Mouse (Mus musculus) liver, embryonic 11.5 days (tissue): ENCODE measurements around the gene Tmem104. TPM values are rescaled to one million over a fixed set of nuclear protein-coding genes. Genes with fewer than 3 reads are reported as not detected.

Experiments
- ATAC-seq: fragments of 200-750 bp; cut with Nextera tagmentation; replicated peaks from 2 replicates; pipeline ENCODE4 v1.8.0; 2017; ENCODE audit warnings: moderate number of reproducible peaks, mild to moderate bottlenecking, moderate TSS enrichment, moderate library complexity; ENCODE audit not compliant: low FRiP score
- DNase-seq: peaks from one replicate; pipeline ENCODE4 v3.0.0-alpha.2; 2017; ENCODE audit warnings: low spot score
- H3K27ac ChIP-seq: fragments of 300-500 bp; sonication (generic); 2 replicates; pipeline ENCODE4 v1.5.1; 2014; ENCODE audit warnings: mild to moderate bottlenecking, low read depth, low read length, control low read depth
- H3K27me3 ChIP-seq: fragments of 300-500 bp; sonication (generic); replicated peaks from 2 replicates; pipeline ENCODE4 v1.6.1; 2014; ENCODE audit warnings: low read length, mixed read lengths; ENCODE audit not compliant: control insufficient read depth, insufficient read depth
- H3K36me3 ChIP-seq: fragments of 300-500 bp; sonication (generic); 2 replicates; pipeline ENCODE4 v1.6.1; 2014; ENCODE audit warnings: mild to moderate bottlenecking, low read length, moderate library complexity, mixed read lengths; ENCODE audit not compliant: control insufficient read depth, insufficient read depth
- H3K4me1 ChIP-seq: fragments of 300-500 bp; sonication (generic); replicated peaks from 2 replicates; pipeline ENCODE4 v1.6.1; 2014; ENCODE audit warnings: low read length, mixed read lengths; ENCODE audit not compliant: control insufficient read depth, insufficient read depth
- H3K4me2 ChIP-seq: fragments of 300-500 bp; sonication (generic); 2 replicates; pipeline ENCODE4 v1.6.1; 2014; ENCODE audit warnings: mild to moderate bottlenecking, control low read depth, moderate library complexity
- H3K4me3 ChIP-seq: fragments of 300-500 bp; sonication (generic); 2 replicates; pipeline ENCODE4 v1.5.1; 2014; ENCODE audit warnings: low read depth, low read length, control low read depth
- H3K9ac ChIP-seq: fragments of 300-500 bp; sonication (generic); 2 replicates; pipeline ENCODE4 v1.6.1; 2014; ENCODE audit warnings: low read depth, low read length, control low read depth
- H3K9me3 ChIP-seq: fragments of 300-500 bp; sonication (generic); 2 replicates; pipeline ENCODE4 v1.6.1; 2016; ENCODE audit warnings: low read length, inconsistent platforms, mixed read lengths; ENCODE audit not compliant: control insufficient read depth
- WGBS: fragments of 180-500 bp; shearing (Covaris S2); extraction: QIAGEN DNeasy Blood & Tissue Kit; methylation state at CpG from one replicate; pipeline ENCODE4 v1.1.7; 2014; 5-methylcytosine and 5-hydroxymethylcytosine counted together
- polyA plus RNA-seq: library from polyadenylated mRNA; unstranded; fragments of >200 nt; fragmentation: Nextera tagmentation; extraction: Ambion mirVana; gene quantifications from 2 replicates; pipeline ENCODE4 v1.2.1, GENCODE M21; 2014

The Tmem104 gene
- polyA plus RNA-seq, 1 experiment from 2014 or later = 10.8 TPM

GRCm38 (mm10) chr11:115173549-115174339 lies 13.5 kb upstream of the Tmem104 start:
- H3K9me3 ChIP-seq = no peaks in the 10 kb centered on the region
- peak overlapping the region; percentile 10; the same call in 1 of the 2 replicates for H3K4me3 ChIP-seq
- peaks cover 59% of the 10 kb centered on the region for H3K4me1 ChIP-seq
- H3K27ac ChIP-seq = no peak overlapping the region
- no peak overlapping the region for H3K9ac ChIP-seq
- DNase-seq = no peak
- WGBS = 16% methylated on average over 16 of the region's 16 CpGs
- H3K27me3 ChIP-seq = no peaks in the 10 kb centered on the region
- H3K4me2 ChIP-seq = peak overlapping the region; percentile 45
- ATAC-seq = no peak
- H3K36me3 ChIP-seq = no peaks in the 10 kb centered on the region; the same call in 1 of the 2 replicates

DNA sequence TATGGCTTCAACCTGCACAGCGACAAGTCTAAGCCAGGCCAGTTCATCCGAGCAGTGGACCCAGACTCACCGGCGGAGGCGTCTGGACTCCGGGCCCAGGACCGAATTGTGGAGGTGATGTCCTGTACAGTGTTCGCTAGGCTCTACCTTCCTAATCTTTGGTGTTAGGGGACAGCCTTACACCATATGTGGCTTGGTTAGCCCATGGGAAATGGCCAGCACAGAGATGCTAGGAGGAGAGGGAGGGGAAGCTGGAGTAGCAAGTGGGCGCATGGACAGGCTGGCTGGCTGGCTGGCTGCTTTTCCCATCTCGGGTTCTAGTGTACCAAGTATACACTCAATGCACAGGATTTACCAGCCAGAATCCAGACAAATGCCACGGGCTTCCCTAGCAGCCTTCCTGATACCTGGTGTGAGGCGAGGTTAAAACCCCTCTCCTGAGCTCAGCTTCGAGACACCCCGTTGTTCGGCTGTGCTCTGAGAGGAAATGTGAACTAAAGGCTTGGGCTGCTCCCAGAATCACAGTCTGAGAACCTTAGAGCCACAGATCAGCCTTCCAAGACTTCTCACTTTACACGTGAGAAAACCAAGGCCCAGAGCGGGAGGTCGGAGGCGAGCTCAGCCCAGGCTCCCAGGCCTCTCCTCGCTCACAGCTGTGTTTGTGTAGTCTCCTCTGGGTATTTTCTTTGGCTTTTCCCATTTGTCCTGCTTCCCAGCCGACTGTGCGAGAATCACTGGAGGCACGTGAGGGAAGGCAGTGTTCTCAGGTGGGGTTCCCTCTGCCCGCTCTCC lies 10.7 kb upstream of the Tmem104 start:
- peaks cover 57% of the 10 kb centered on the region for H3K4me1 ChIP-seq
- peak overlapping the region; percentile 46 for H3K4me2 ChIP-seq
- peaks cover 7% of the 10 kb centered on the region; the same call in 1 of the 2 replicates for H3K36me3 ChIP-seq
- DNase-seq (no peak), ATAC-seq (no peak)
- H3K4me3 ChIP-seq = no peak overlapping the region
- no peaks in the 10 kb centered on the region for H3K9me3 ChIP-seq
- H3K27me3 ChIP-seq = no peaks in the 10 kb centered on the region
- H3K9ac ChIP-seq = no peak overlapping the region
- peak overlapping the region; percentile 49; the same call in 1 of the 2 replicates for H3K27ac ChIP-seq
- 70% methylated on average over 24 of the region's 24 CpGs for WGBS

DNA sequence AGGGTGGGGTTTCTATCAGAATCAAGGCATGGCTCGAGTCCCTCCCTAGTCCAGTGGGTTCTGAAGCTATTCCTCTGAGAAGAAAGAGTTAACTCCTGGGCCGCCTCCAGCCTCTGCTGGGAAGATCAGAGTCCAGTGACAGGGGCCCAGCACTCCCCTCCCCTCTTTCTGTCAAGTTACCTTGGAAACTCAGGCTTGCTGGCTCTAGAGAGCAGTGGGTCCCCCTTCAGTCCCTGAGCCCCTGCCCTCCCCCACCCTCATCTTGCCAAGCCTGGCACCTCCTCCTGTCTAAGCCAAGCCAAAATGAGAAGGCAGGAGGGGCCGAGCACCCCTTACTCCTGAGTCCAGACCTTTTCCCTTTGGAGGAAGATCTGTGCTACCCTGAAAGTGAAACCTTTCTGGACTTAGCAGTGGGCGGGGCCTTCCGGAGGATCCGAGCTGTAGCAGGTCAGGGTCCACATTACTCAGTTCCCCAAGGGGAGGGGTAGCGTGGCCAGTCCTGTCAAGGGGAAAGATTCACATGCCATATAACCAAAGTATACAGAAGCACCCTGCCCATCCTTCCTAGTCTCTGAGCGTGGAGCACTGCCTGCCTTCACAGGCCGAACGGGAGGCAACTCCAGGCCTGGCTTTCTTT lies 9.6 kb upstream of the Tmem104 start:
- Histone ChIP-seq H3K27me3 (no peaks in the 10 kb centered on the region), H3K27ac (peak overlapping the region; percentile 49; the same call in 1 of the 2 replicates)

DNA sequence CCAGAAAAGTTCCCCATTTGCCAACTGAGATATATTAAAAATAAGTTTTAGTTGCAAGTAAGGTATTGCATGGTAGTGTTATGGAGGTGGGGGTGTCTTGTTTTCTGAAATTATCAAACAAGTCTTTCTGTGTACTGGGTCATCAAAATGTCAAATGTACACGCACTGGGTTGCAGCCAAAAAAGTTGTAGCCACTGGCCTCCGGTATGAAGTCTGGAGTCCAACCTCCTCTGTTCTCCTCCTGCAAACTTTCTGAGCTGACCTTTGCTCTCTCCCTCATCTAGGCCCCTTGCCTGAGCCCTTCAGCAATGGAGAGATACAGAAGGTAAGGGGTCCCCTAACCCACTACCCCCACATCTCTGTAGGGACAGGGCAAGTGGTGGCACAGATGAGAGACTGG lies 8.5 kb upstream of the Tmem104 start:
- ATAC-seq = no peak
- Histone ChIP-seq H3K27ac (no peak overlapping the region), H3K9me3 (no peaks in the 10 kb centered on the region), H3K27me3 (no peaks in the 10 kb centered on the region), H3K4me2 (no peak overlapping the region), H3K9ac (no peak overlapping the region), H3K36me3 (peaks cover 9% of the 10 kb centered on the region; the same call in 1 of the 2 replicates), H3K4me3 (no peak overlapping the region), H3K4me1 (peaks cover 38% of the 10 kb centered on the region)
- WGBS = 70% methylated on average over 2 of the region's 2 CpGs
- no peak for DNase-seq

More for the DNA sequence above, 9.6 kb upstream of the Tmem104 start:
- Histone ChIP-seq H3K4me2 (peak overlapping the region; percentile 46), H3K9ac (no peak overlapping the region), H3K9me3 (no peaks in the 10 kb centered on the region), H3K4me3 (0 out of 2 replicates have a peak overlapping the region, but pooled peaks have one; percentile 10), H3K36me3 (peaks cover 9% of the 10 kb centered on the region; the same call in 1 of the 2 replicates), H3K4me1 (peaks cover 49% of the 10 kb centered on the region)
- 56% methylated on average over 10 of the region's 10 CpGs for WGBS
- ATAC-seq = peak; percentile 44
- no peak for DNase-seq

- Histone ChIP-seq H3K4me3 (no peak overlapping the region), H3K27ac (no peak overlapping the region), H3K9me3 (no peaks in the 10 kb centered on the region), H3K36me3 (peaks cover 9% of the 10 kb centered on the region; the same call in 1 of the 2 replicates), H3K9ac (no peak overlapping the region), H3K4me1 (peaks cover 34% of the 10 kb centered on the region), H3K4me2 (no peak overlapping the region), H3K27me3 (no peaks in the 10 kb centered on the region)
- DNase-seq (no peak), ATAC-seq (no peak)
- 75% methylated on average over 6 of the region's 6 CpGs for WGBS
Measured at GRCm38 (mm10) chr11:115179191-115179590, 8.1 kb upstream of the Tmem104 start.

DNA sequence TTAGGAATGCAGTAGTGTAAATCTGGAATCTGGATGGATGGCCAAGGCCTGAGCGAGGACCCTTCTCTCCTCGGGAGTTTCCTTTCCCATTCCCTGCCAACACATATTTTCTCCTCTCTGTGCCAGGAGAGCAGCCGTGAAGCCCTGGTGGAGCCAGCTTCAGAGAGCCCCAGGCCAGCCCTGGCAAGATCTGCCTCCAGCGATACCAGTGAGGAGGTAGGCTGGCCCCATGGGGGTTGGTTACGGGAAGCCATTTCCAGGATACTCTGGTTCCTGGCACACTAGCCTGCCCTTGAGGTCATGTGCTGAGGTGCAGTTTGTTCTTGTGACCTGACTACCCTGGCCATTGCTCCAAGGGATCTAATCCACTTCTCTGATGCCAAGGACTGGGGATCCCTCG lies 7.4 kb upstream of the Tmem104 start:
- Histone ChIP-seq H3K4me1 (peaks cover 29% of the 10 kb centered on the region), H3K36me3 (peaks cover 9% of the 10 kb centered on the region; the same call in 1 of the 2 replicates), H3K9me3 (no peaks in the 10 kb centered on the region), H3K4me3 (no peak overlapping the region), H3K27ac (no peak overlapping the region), H3K27me3 (no peaks in the 10 kb centered on the region), H3K9ac (no peak overlapping the region), H3K4me2 (no peak overlapping the region)
- 70% methylated on average over 6 of the region's 6 CpGs for WGBS
- ATAC-seq (no peak), DNase-seq (no peak)

DNA sequence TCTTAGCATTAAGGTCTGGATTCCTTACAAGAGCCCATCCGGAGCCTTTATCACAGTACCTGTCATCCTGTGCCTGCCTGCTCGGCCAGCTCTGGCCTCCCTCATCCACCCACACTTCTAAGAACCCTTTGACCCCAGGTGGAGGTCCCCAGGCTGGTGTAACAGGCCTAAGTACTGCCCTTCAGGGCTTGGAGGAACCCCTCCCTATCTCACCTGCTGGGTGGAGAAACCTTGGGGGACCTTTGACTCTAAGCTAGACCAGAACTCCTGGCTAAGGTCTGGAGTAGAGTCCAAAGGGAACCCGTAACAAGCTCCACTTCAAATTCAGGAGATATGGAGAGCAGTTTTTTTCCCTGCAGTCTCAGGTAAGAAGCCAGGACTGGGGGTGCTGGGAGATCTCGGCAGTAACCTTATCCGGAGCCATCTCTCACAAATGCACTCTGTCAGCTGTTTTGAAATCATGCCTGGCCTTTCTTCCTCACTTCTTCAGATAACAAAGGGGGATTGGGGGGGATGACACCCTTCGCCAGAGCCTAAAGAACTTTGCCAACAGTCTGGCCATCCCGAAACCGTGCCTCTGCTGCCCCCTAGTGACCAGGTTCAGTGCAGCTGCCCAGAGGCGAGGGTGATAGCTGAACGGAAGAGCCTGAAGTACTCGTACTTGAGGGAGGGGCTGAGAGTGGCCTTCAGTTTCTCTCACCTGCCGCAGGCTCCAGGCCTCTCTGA lies 5.2 kb upstream of the Tmem104 start:
- H3K27ac ChIP-seq = no peak overlapping the region
- H3K9ac ChIP-seq = no peak overlapping the region
- DNase-seq = peak; percentile 87
- no peaks in the 10 kb centered on the region for H3K27me3 ChIP-seq
- no peaks in the 10 kb centered on the region for H3K9me3 ChIP-seq
- peaks cover 26% of the 10 kb centered on the region for H3K4me1 ChIP-seq
- H3K4me2 ChIP-seq = no peak overlapping the region
- peaks cover 9% of the 10 kb centered on the region; the same call in 1 of the 2 replicates for H3K36me3 ChIP-seq
- 19% methylated on average over 12 of the region's 12 CpGs for WGBS
- H3K4me3 ChIP-seq = no peak overlapping the region
- no peak for ATAC-seq

DNA sequence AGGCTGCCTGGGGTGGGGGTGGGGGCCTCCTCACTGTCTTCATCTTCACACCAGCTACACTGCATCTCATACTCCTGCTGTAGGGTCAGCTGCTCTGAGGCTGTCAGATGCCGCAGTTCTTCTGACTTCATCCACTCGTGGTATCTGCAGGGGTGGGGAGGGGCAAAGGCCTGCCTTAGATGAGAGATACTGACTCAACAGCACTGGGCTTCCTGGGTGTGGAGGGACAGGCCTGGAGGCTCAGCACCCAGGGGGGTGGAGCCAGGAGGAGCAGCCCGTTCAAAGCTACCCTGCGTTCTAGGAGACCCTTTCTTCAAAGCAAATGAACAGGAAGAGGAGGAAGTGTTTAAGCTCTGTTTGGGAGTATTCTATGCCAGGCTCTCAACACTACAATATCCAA lies 2.3 kb upstream of the Tmem104 start:
- no peak overlapping the region for H3K27ac ChIP-seq
- ATAC-seq (no peak), DNase-seq (no peak)
- no peak overlapping the region for H3K9ac ChIP-seq
- peaks cover 5% of the 10 kb centered on the region; the same call in 1 of the 2 replicates for H3K36me3 ChIP-seq
- H3K4me1 ChIP-seq = peaks cover 30% of the 10 kb centered on the region
- H3K4me3 ChIP-seq = no peak overlapping the region
- H3K4me2 ChIP-seq = no peak overlapping the region; the same call in 1 of the 2 replicates
- H3K9me3 ChIP-seq = no peaks in the 10 kb centered on the region
- no peaks in the 10 kb centered on the region for H3K27me3 ChIP-seq
- WGBS = 28% methylated on average over 4 of the region's 4 CpGs
